Mouse (Mus musculus) C2C12 (cell line): ENCODE data around the gene Hpca.

Source experiments
- CEBPB ChIP-seq: IDR thresholded peaks from one replicate; pipeline ENCODE4 v1.6.1; 2011; ENCODE audit warnings: low read depth, mild to moderate bottlenecking, control low read depth, moderate library complexity
- CTCF ChIP-seq: IDR thresholded peaks from one replicate; pipeline ENCODE4 v1.5.1; 2011; ENCODE audit not compliant: control insufficient read depth, insufficient read depth, insufficient read length
- FOSL1 ChIP-seq: IDR thresholded peaks from one replicate; pipeline ENCODE4 v1.8.0; 2011; ENCODE audit warnings: mild to moderate bottlenecking, low read length; ENCODE audit not compliant: poor library complexity, insufficient read depth, severe bottlenecking
- MAX ChIP-seq: IDR thresholded peaks from one replicate; pipeline ENCODE4 v1.6.1; 2011; ENCODE audit warnings: mild to moderate bottlenecking, control low read depth
- MYOD1 ChIP-seq: IDR thresholded peaks from one replicate; pipeline ENCODE4 v1.6.1; 2011; ENCODE audit warnings: low read depth; ENCODE audit not compliant: control insufficient read depth, insufficient read length
- USF1 ChIP-seq: IDR thresholded peaks from one replicate; pipeline ENCODE4 v1.6.1; 2011; ENCODE audit warnings: low read depth, mild to moderate bottlenecking, control low read depth, moderate library complexity

DNA sequence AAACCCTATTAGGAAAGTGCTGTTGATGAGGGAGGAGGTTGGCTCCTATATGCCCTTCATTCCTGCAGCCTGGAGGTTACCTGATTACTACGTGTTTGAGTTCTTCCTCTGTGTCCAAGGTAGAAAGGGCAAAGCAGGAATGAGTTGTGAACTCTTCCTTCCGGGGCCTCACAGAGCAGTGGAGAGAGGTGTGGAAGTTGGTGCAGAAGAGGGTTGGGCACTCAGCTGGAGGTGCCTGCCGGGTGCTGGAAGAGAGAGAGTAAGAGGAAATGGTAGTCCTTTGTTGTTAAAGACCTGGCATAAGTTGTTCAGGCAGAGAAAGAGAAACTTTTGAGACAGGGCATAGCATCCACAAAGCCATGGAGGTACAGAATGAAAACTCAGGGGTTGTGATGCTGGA is 39.9 kb downstream of the Hpca start:
- TF ChIP-seq FOSL1 (no peak), CTCF (no peak), USF1 (no peak), MAX (no peak), CEBPB (no peak), MYOD1 (no peak)
